23 mouse cellular contexts compared by ENCODE assay signal in the genomic region with DNA sequence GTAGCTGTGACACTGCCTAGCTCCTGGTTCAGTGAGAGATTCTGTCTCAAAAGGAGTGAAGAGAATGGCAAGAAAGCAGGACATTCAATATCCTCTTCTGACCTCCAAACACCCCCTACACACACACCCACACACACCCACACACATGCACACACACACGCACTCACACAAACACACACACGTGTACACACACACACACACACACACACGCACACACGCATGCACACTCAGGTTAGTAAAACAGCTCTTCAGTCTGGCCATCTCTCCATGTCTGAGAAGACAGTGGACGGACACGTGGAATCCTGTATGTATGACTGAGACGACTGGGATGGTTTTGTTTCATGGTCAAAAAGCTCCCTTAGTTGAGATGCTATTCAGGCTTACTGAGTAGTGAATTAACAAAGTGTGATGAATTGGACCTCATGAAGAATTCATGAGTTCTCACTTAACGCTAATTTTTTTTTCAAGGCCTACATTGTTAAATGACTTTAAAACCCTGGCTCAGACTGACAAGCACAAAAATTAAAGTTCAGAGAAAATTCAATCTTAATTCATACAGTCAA.
DNase-seq lines count a peak whose midpoint lies in the region; ATAC-seq lines count a peak whose summit lies in the region.
"Had no signal": no experiment of that assay in that cellular context is flagged by ENCODE, and none has a peak within 500 bp of the region (broad histone marks: within the 10 kb centered on the region; RNA-seq: fewer than 3 reads in every experiment).

No protein-coding gene starts in this region.

- no peak overlapping the region for H3K4me2 ChIP-seq in forebrain, embryonic 14.5 days (ENCODE audit: low read length)
- H3K4me2 ChIP-seq in forebrain, embryonic 12.5 days = no peak overlapping the region; the same call in 1 of the 2 replicates
- no peak overlapping the region for H3K4me2 ChIP-seq in neural tube, embryonic 15.5 days
- peak overlapping the region; percentile 9; the same call in 1 of the 2 replicates for H3K4me2 ChIP-seq in midbrain, embryonic 12.5 days (replicated peaks)
- H3K4me2 ChIP-seq: heart, embryonic 15.5 days; hindbrain, embryonic 15.5 days; kidney, embryonic 15.5 days; limb, embryonic 13.5 days; stomach, embryonic 15.5 days had no signal

- no peak overlapping the region for H3K9ac ChIP-seq in forebrain, embryonic 14.5 days (ENCODE audit: low read length)
- no peak overlapping the region for H3K9ac ChIP-seq in forebrain, embryonic 12.5 days
- no peak overlapping the region for H3K9ac ChIP-seq in neural tube, embryonic 15.5 days (replicated peaks)
- no peak overlapping the region for H3K9ac ChIP-seq in midbrain, embryonic 12.5 days (replicated peaks)
- H3K9ac ChIP-seq: heart, embryonic 15.5 days; hindbrain, embryonic 15.5 days; kidney, embryonic 15.5 days; limb, embryonic 13.5 days; liver, embryonic 14.5 days; stomach, embryonic 15.5 days had no signal

- peak; percentile 25 for ATAC-seq in forebrain, embryonic 14.5 days
- no peak; the same call in 1 of the 2 replicates for ATAC-seq in forebrain, embryonic 12.5 days (ENCODE audit: low FRiP score)
- no peak for ATAC-seq in neural tube, embryonic 15.5 days (ENCODE audit: low FRiP score)
- peak; percentile 62; the same call in 1 of the 2 replicates for ATAC-seq in midbrain, embryonic 12.5 days (ENCODE audit: low FRiP score, low read depth)
- ATAC-seq: intestine, postnatal 0 days had no signal

- H3K27ac ChIP-seq in forebrain, embryonic 14.5 days (ENCODE audit: low read depth, low read length) = no peak overlapping the region
- no peak overlapping the region for H3K27ac ChIP-seq in forebrain, embryonic 12.5 days
- H3K27ac ChIP-seq in neural tube, embryonic 15.5 days (replicated peaks) = no peak overlapping the region
- H3K27ac ChIP-seq in midbrain, embryonic 12.5 days (replicated peaks) = no peak overlapping the region
- H3K27ac ChIP-seq: heart, adult 2 months; heart, embryonic 15.5 days; kidney, embryonic 15.5 days; limb, embryonic 13.5 days; liver, embryonic 14.5 days; stomach, embryonic 15.5 days had no signal

- peaks cover 21% of the 10 kb centered on the region for H3K4me1 ChIP-seq in forebrain, embryonic 14.5 days (ENCODE audit: control insufficient read depth, insufficient read depth, low read length)
- H3K4me1 ChIP-seq in forebrain, embryonic 12.5 days = peaks cover 34% of the 10 kb centered on the region
- peaks cover 16% of the 10 kb centered on the region; the same call in 1 of the 2 replicates for H3K4me1 ChIP-seq in neural tube, embryonic 15.5 days
- peaks cover 24% of the 10 kb centered on the region for H3K4me1 ChIP-seq in midbrain, embryonic 12.5 days
- H3K4me1 ChIP-seq: heart, embryonic 15.5 days; kidney, embryonic 15.5 days; limb, embryonic 13.5 days; stomach, embryonic 15.5 days had no signal

- DNase-seq in forebrain, embryonic 14.5 days (ENCODE audit: low spot score) = peak; percentile 71
- DNase-seq in neural tube, embryonic 10.5 days (ENCODE audit: extremely low spot score, low spot score) = peak; percentile 12
- DNase-seq in lung, postnatal 14 days = no peak
- no peak for DNase-seq in cerebellum, adult 11-12 months
- DNase-seq in cerebellum, adult 9-10 months = no peak
- DNase-seq: adrenal gland, postnatal 14 days; cerebellum, adult 2 months; gastrocnemius, postnatal 14 days; heart, adult 2 months; layer of hippocampus, postnatal 36 days; right cerebral cortex, postnatal 25 days; thymus, adult 2 months had no signal

- 0 out of 2 replicates have a peak, but pooled peaks cover 2% of the 10 kb centered on the region for H3K36me3 ChIP-seq in forebrain, embryonic 14.5 days (ENCODE audit: control insufficient read depth, insufficient read depth, low read length)
- H3K36me3 ChIP-seq in forebrain, embryonic 12.5 days (replicated peaks) = no peaks in the 10 kb centered on the region
- peaks cover 5% of the 10 kb centered on the region; the same call in 1 of the 2 replicates for H3K36me3 ChIP-seq in neural tube, embryonic 15.5 days
- peaks cover 3% of the 10 kb centered on the region; the same call in 1 of the 2 replicates for H3K36me3 ChIP-seq in midbrain, embryonic 12.5 days
- H3K36me3 ChIP-seq: heart, embryonic 15.5 days; stomach, embryonic 15.5 days had no signal

- H3K9me3 ChIP-seq in forebrain, embryonic 14.5 days (replicated peaks; ENCODE audit: control insufficient read depth, low read length) = no peaks in the 10 kb centered on the region
- no peaks in the 10 kb centered on the region for H3K9me3 ChIP-seq in forebrain, embryonic 12.5 days
- no peaks in the 10 kb centered on the region for H3K9me3 ChIP-seq in neural tube, embryonic 15.5 days (replicated peaks)
- H3K9me3 ChIP-seq in midbrain, embryonic 12.5 days = no peaks in the 10 kb centered on the region; the same call in 1 of the 2 replicates
- H3K9me3 ChIP-seq: heart, embryonic 15.5 days; hindbrain, embryonic 15.5 days; kidney, embryonic 15.5 days; stomach, embryonic 15.5 days had no signal

- H3K4me3 ChIP-seq in forebrain, embryonic 14.5 days (ENCODE audit: low read depth, low read length) = no peak overlapping the region
- no peak overlapping the region for H3K4me3 ChIP-seq in forebrain, embryonic 12.5 days (replicated peaks)
- H3K4me3 ChIP-seq in neural tube, embryonic 15.5 days (replicated peaks) = no peak overlapping the region
- H3K4me3 ChIP-seq in midbrain, embryonic 12.5 days = no peak overlapping the region
- H3K4me3 ChIP-seq: heart, adult 2 months; heart, embryonic 15.5 days; hindbrain, embryonic 15.5 days; kidney, embryonic 15.5 days; limb, embryonic 13.5 days; stomach, embryonic 15.5 days had no signal

- 34% methylated on average over 8 of the region's 8 CpGs for WGBS in forebrain, embryonic 14.5 days
- 43% methylated on average over 8 of the region's 8 CpGs for WGBS in forebrain, embryonic 12.5 days
- WGBS in neural tube, embryonic 15.5 days = 36% methylated on average over 8 of the region's 8 CpGs
- 38% methylated on average over 8 of the region's 8 CpGs for WGBS in midbrain, embryonic 12.5 days

- H3K27me3 ChIP-seq in forebrain, embryonic 14.5 days (replicated peaks; ENCODE audit: control insufficient read depth, insufficient read depth, low read length) = no peaks in the 10 kb centered on the region
- H3K27me3 ChIP-seq in forebrain, embryonic 12.5 days = peaks cover 18% of the 10 kb centered on the region
- no peaks in the 10 kb centered on the region for H3K27me3 ChIP-seq in neural tube, embryonic 15.5 days (replicated peaks)
- H3K27me3 ChIP-seq in midbrain, embryonic 12.5 days = peaks cover 48% of the 10 kb centered on the region
- H3K27me3 ChIP-seq: CH12.LX; heart, embryonic 15.5 days; hindbrain, embryonic 15.5 days; kidney, embryonic 15.5 days; limb, embryonic 13.5 days; stomach, embryonic 15.5 days had no signal

Comparison
In these comparisons a context has a peak if more than half of its experiments do, and no peak if none do; other contexts are left out.
1. ATAC-seq: peak in forebrain, embryonic 14.5 days (single experiment) and midbrain, embryonic 12.5 days (single experiment); none in forebrain, embryonic 12.5 days (single experiment) and neural tube, embryonic 15.5 days (single experiment).
2. DNase-seq: peak in forebrain, embryonic 14.5 days (single experiment) and neural tube, embryonic 10.5 days (single experiment); none in lung, postnatal 14 days (single experiment), cerebellum, adult 11-12 months (single experiment) and cerebellum, adult 9-10 months (single experiment).